Mouse (Mus musculus): Measurements from ENCODE around the gene Tmem45b. TPM values are rescaled to one million over a fixed set of nuclear protein-coding genes. Genes with fewer than 3 reads are reported as not detected.
A peak's percentile ranks its signal among the peaks of the same experiment; 100 is the strongest.

The Tmem45b gene
- polyA plus RNA-seq, 1 experiment from 2014 or later: 10.3 TPM

GRCm38 (mm10) chr9:31441487-31441886 lies 22.8 kb downstream of the Tmem45b start:
- no peak overlapping the region for H3K4me3 ChIP-seq (ENCODE audit: low read depth, low read length)
- no peak overlapping the region for H3K4me2 ChIP-seq (replicated peaks; ENCODE audit: low read depth, low read length)
- H3K4me1 ChIP-seq (ENCODE audit: control insufficient read depth, insufficient read depth, low read length): no peaks in the 10 kb centered on the region
- no peaks in the 10 kb centered on the region for H3K9me3 ChIP-seq (ENCODE audit: control insufficient read depth, low read depth, low read length)
- no peak overlapping the region for H3K27ac ChIP-seq (ENCODE audit: low read length)
- no peak for ATAC-seq (ENCODE audit: insufficient number of reproducible peaks, insufficient read depth, low FRiP score, low read depth)
- no peak overlapping the region for H3K9ac ChIP-seq (replicated peaks; ENCODE audit: low read depth, low read length)
- no peaks in the 10 kb centered on the region for H3K36me3 ChIP-seq (ENCODE audit: control insufficient read depth, insufficient read depth, low read length)
- WGBS: 91% methylated on average over 3 of the region's 3 CpGs
- no peaks in the 10 kb centered on the region for H3K27me3 ChIP-seq (ENCODE audit: control insufficient read depth, insufficient read depth, low read length)

- Histone ChIP-seq H3K4me2 (replicated peaks; ENCODE audit: low read depth, low read length) (no peak overlapping the region), H3K9me3 (ENCODE audit: control insufficient read depth, low read depth, low read length) (no peaks in the 10 kb centered on the region), H3K36me3 (ENCODE audit: control insufficient read depth, insufficient read depth, low read length) (no peaks in the 10 kb centered on the region), H3K4me3 (ENCODE audit: low read depth, low read length) (no peak overlapping the region), H3K27me3 (ENCODE audit: control insufficient read depth, insufficient read depth, low read length) (no peaks in the 10 kb centered on the region), H3K4me1 (ENCODE audit: control insufficient read depth, insufficient read depth, low read length) (no peaks in the 10 kb centered on the region), H3K27ac (ENCODE audit: low read length) (no peak overlapping the region), H3K9ac (replicated peaks; ENCODE audit: low read depth, low read length) (no peak overlapping the region)
- no peak for ATAC-seq (ENCODE audit: insufficient number of reproducible peaks, insufficient read depth, low FRiP score, low read depth)
- 80% methylated on average over 5 of the region's 5 CpGs for WGBS
Measured at GRCm38 (mm10) chr9:31440366-31440765, 23.9 kb downstream of the Tmem45b start.

- H3K4me2 ChIP-seq (replicated peaks; ENCODE audit: low read depth, low read length): no peak overlapping the region
- no peak for ATAC-seq (ENCODE audit: insufficient number of reproducible peaks, insufficient read depth, low FRiP score, low read depth)
- 83% methylated on average over 6 of the region's 6 CpGs for WGBS
- no peaks in the 10 kb centered on the region for H3K36me3 ChIP-seq (ENCODE audit: control insufficient read depth, insufficient read depth, low read length)
- H3K9me3 ChIP-seq (ENCODE audit: control insufficient read depth, low read depth, low read length): no peaks in the 10 kb centered on the region
- no peak overlapping the region for H3K9ac ChIP-seq (replicated peaks; ENCODE audit: low read depth, low read length)
- no peaks in the 10 kb centered on the region for H3K27me3 ChIP-seq (ENCODE audit: control insufficient read depth, insufficient read depth, low read length)
- H3K4me1 ChIP-seq (ENCODE audit: control insufficient read depth, insufficient read depth, low read length): no peaks in the 10 kb centered on the region
- H3K27ac ChIP-seq (ENCODE audit: low read length): no peak overlapping the region
- no peak overlapping the region for H3K4me3 ChIP-seq (ENCODE audit: low read depth, low read length)
Measured at GRCm38 (mm10) chr9:31439341-31439740, 24.9 kb downstream of the Tmem45b start.

- H3K4me2 ChIP-seq (replicated peaks; ENCODE audit: low read depth, low read length): no peak overlapping the region
- no peak overlapping the region for H3K9ac ChIP-seq (replicated peaks; ENCODE audit: low read depth, low read length)
- no peak overlapping the region for H3K4me3 ChIP-seq (ENCODE audit: low read depth, low read length)
- no peaks in the 10 kb centered on the region for H3K27me3 ChIP-seq (ENCODE audit: control insufficient read depth, insufficient read depth, low read length)
- H3K4me1 ChIP-seq (ENCODE audit: control insufficient read depth, insufficient read depth, low read length): no peaks in the 10 kb centered on the region
- 67% methylated on average over 5 of the region's 5 CpGs for WGBS
- H3K27ac ChIP-seq (ENCODE audit: low read length): no peak overlapping the region
- H3K9me3 ChIP-seq (ENCODE audit: control insufficient read depth, low read depth, low read length): no peaks in the 10 kb centered on the region
- ATAC-seq (ENCODE audit: insufficient number of reproducible peaks, insufficient read depth, low FRiP score, low read depth): no peak
- H3K36me3 ChIP-seq (ENCODE audit: control insufficient read depth, insufficient read depth, low read length): no peaks in the 10 kb centered on the region
Measured at GRCm38 (mm10) chr9:31438834-31439233, 25.4 kb downstream of the Tmem45b start.

GRCm38 (mm10) chr9:31437861-31438260 lies 26.4 kb downstream of the Tmem45b start:
- H3K27me3 ChIP-seq (ENCODE audit: control insufficient read depth, insufficient read depth, low read length): no peaks in the 10 kb centered on the region
- H3K9ac ChIP-seq (replicated peaks; ENCODE audit: low read depth, low read length): no peak overlapping the region
- no peaks in the 10 kb centered on the region for H3K4me1 ChIP-seq (ENCODE audit: control insufficient read depth, insufficient read depth, low read length)
- no peak overlapping the region for H3K27ac ChIP-seq (ENCODE audit: low read length)
- no peaks in the 10 kb centered on the region for H3K9me3 ChIP-seq (ENCODE audit: control insufficient read depth, low read depth, low read length)
- H3K4me2 ChIP-seq (replicated peaks; ENCODE audit: low read depth, low read length): no peak overlapping the region
- peak; percentile 95 for ATAC-seq (ENCODE audit: insufficient number of reproducible peaks, insufficient read depth, low FRiP score, low read depth)
- H3K4me3 ChIP-seq (ENCODE audit: low read depth, low read length): no peak overlapping the region
- H3K36me3 ChIP-seq (ENCODE audit: control insufficient read depth, insufficient read depth, low read length): no peaks in the 10 kb centered on the region
- 63% methylated on average over 6 of the region's 7 CpGs for WGBS

- ATAC-seq (ENCODE audit: insufficient number of reproducible peaks, insufficient read depth, low FRiP score, low read depth): no peak
- 84% methylated on average over 8 of the region's 8 CpGs for WGBS
- no peaks in the 10 kb centered on the region for H3K36me3 ChIP-seq (ENCODE audit: control insufficient read depth, insufficient read depth, low read length)
Measured at GRCm38 (mm10) chr9:31435415-31435814, 28.8 kb downstream of the Tmem45b start.

GRCm38 (mm10) chr9:31433431-31433830 lies 30.8 kb downstream of the Tmem45b start:
- Histone ChIP-seq H3K4me2 (replicated peaks; ENCODE audit: low read depth, low read length) (no peak overlapping the region), H3K27ac (ENCODE audit: low read length) (no peak overlapping the region), H3K9ac (replicated peaks; ENCODE audit: low read depth, low read length) (no peak overlapping the region), H3K4me1 (ENCODE audit: control insufficient read depth, insufficient read depth, low read length) (no peaks in the 10 kb centered on the region), H3K9me3 (ENCODE audit: control insufficient read depth, low read depth, low read length) (no peaks in the 10 kb centered on the region), H3K36me3 (ENCODE audit: control insufficient read depth, insufficient read depth, low read length) (no peaks in the 10 kb centered on the region), H3K27me3 (ENCODE audit: control insufficient read depth, insufficient read depth, low read length) (no peaks in the 10 kb centered on the region), H3K4me3 (ENCODE audit: low read depth, low read length) (no peak overlapping the region)
- 81% methylated on average over 3 of the region's 3 CpGs for WGBS
- no peak for ATAC-seq (ENCODE audit: insufficient number of reproducible peaks, insufficient read depth, low FRiP score, low read depth)

More at GRCm38 (mm10) chr9:31435415-31435814, 28.8 kb downstream of the Tmem45b start:
- Histone ChIP-seq H3K27ac (ENCODE audit: low read length) (no peak overlapping the region), H3K4me3 (ENCODE audit: low read depth, low read length) (no peak overlapping the region), H3K9me3 (ENCODE audit: control insufficient read depth, low read depth, low read length) (no peaks in the 10 kb centered on the region), H3K27me3 (ENCODE audit: control insufficient read depth, insufficient read depth, low read length) (no peaks in the 10 kb centered on the region), H3K4me2 (replicated peaks; ENCODE audit: low read depth, low read length) (no peak overlapping the region), H3K9ac (replicated peaks; ENCODE audit: low read depth, low read length) (no peak overlapping the region), H3K4me1 (ENCODE audit: control insufficient read depth, insufficient read depth, low read length) (no peaks in the 10 kb centered on the region)

- Histone ChIP-seq H3K36me3 (ENCODE audit: control insufficient read depth, insufficient read depth, low read length) (no peaks in the 10 kb centered on the region), H3K27ac (ENCODE audit: low read length) (no peak overlapping the region), H3K4me3 (ENCODE audit: low read depth, low read length) (no peak overlapping the region), H3K9me3 (ENCODE audit: control insufficient read depth, low read depth, low read length) (no peaks in the 10 kb centered on the region), H3K4me2 (replicated peaks; ENCODE audit: low read depth, low read length) (no peak overlapping the region), H3K9ac (replicated peaks; ENCODE audit: low read depth, low read length) (no peak overlapping the region), H3K27me3 (ENCODE audit: control insufficient read depth, insufficient read depth, low read length) (no peaks in the 10 kb centered on the region), H3K4me1 (ENCODE audit: control insufficient read depth, insufficient read depth, low read length) (no peaks in the 10 kb centered on the region)
- 72% methylated on average over 7 of the region's 7 CpGs for WGBS
- ATAC-seq (ENCODE audit: insufficient number of reproducible peaks, insufficient read depth, low FRiP score, low read depth): 0 out of 2 replicates have a peak, but pooled peaks have one; percentile 37
Measured at GRCm38 (mm10) chr9:31432336-31432975, 31.8 kb downstream of the Tmem45b start.

- 80% methylated on average over 5 of the region's 5 CpGs for WGBS
- Histone ChIP-seq H3K9me3 (ENCODE audit: control insufficient read depth, low read depth, low read length) (no peaks in the 10 kb centered on the region), H3K36me3 (ENCODE audit: control insufficient read depth, insufficient read depth, low read length) (no peaks in the 10 kb centered on the region), H3K4me2 (replicated peaks; ENCODE audit: low read depth, low read length) (no peak overlapping the region), H3K27me3 (ENCODE audit: control insufficient read depth, insufficient read depth, low read length) (no peaks in the 10 kb centered on the region), H3K4me1 (ENCODE audit: control insufficient read depth, insufficient read depth, low read length) (no peaks in the 10 kb centered on the region), H3K9ac (replicated peaks; ENCODE audit: low read depth, low read length) (no peak overlapping the region), H3K27ac (ENCODE audit: low read length) (no peak overlapping the region), H3K4me3 (ENCODE audit: low read depth, low read length) (no peak overlapping the region)
- ATAC-seq (ENCODE audit: insufficient number of reproducible peaks, insufficient read depth, low FRiP score, low read depth): no peak
Measured at GRCm38 (mm10) chr9:31431751-31432150, 32.5 kb downstream of the Tmem45b start.

Data from stomach, embryonic 14.5 days (tissue).